Mouse (Mus musculus) cortical plate, adult 2 months (tissue): ENCODE data around the gene Dnase2b. TPM values are rescaled to one million over a fixed set of nuclear protein-coding genes. Genes with fewer than 3 reads are reported as not detected.

Experiments used
- H3K27ac ChIP-seq: fragments of 200-500 bp; 2 replicates; pipeline ENCODE4 v1.5.1; 2012; ENCODE audit warnings: low read length, control low read depth, inconsistent platforms; ENCODE audit not compliant: insufficient read depth
- H3K4me1 ChIP-seq: fragments of 200-500 bp; 2 replicates; pipeline ENCODE4 v1.6.1; 2011; ENCODE audit warnings: low read length; ENCODE audit not compliant: control insufficient read depth, insufficient read depth
- H3K4me3 ChIP-seq: fragments of 200-500 bp; 2 replicates; pipeline ENCODE4 v1.5.1; 2011; ENCODE audit warnings: mild to moderate bottlenecking, low read length, control low read depth; ENCODE audit not compliant: insufficient read depth
- CTCF ChIP-seq: fragments of 200-500 bp; IDR thresholded peaks from 2 replicates; pipeline ENCODE4 v1.5.1; 2011; ENCODE audit warnings: mild to moderate bottlenecking, control low read depth, low read length; ENCODE audit not compliant: insufficient read depth; ENCODE audit errors: extremely low read depth
- POLR2A ChIP-seq: fragments of 200-500 bp; IDR thresholded peaks from 2 replicates; pipeline ENCODE4 v1.6.1; 2011; ENCODE audit warnings: mild to moderate bottlenecking, low read length, control low read depth; ENCODE audit not compliant: insufficient read depth; ENCODE audit errors: extremely low read depth
- polyA plus RNA-seq: library from polyadenylated mRNA; depleted of rRNA; stranded (reverse); fragments of >200 nt; gene quantifications from 2 replicates; pipeline ENCODE4 v1.2.3, GENCODE M21; 2012

The Dnase2b gene
- polyA plus RNA-seq, 1 experiment: 0.04 TPM

- Histone ChIP-seq H3K4me1 (peaks cover 2% of the 10 kb centered on the region), H3K27ac (no peak overlapping the region), H3K4me3 (no peak overlapping the region)
- no peak for TF ChIP-seq CTCF
- no peak for TF ChIP-seq POLR2A
Observed at GRCm38 (mm10) chr3:146571341-146571740, 44.1 kb downstream of the Dnase2b start.

GRCm38 (mm10) chr3:146570939-146571338 lies 44.5 kb downstream of the Dnase2b start:
- no peak overlapping the region for H3K27ac ChIP-seq
- no peak overlapping the region for H3K4me3 ChIP-seq
- TF ChIP-seq CTCF: no peak
- no peak for TF ChIP-seq POLR2A
- H3K4me1 ChIP-seq: peaks cover 2% of the 10 kb centered on the region

- TF ChIP-seq POLR2A (no peak), CTCF (no peak)
- H3K27ac ChIP-seq: no peak within 1 kb of the TSS
- H3K4me3 ChIP-seq: no peak within 1 kb of the TSS
- peaks cover 2% of the 10 kb centered on the region for H3K4me1 ChIP-seq
Observed at GRCm38 (mm10) chr3:146570148-146570782, 45.1 kb downstream of the Dnase2b start, which contains the start of gene Uox. TSS of gene Uox (plus strand) at chr3:146570426.

GRCm38 (mm10) chr3:146569594-146569993 lies 45.8 kb downstream of the Dnase2b start:
- H3K4me1 ChIP-seq: peaks cover 2% of the 10 kb centered on the region
- TF ChIP-seq POLR2A (no peak), CTCF (no peak)
- H3K27ac ChIP-seq: no peak overlapping the region
- H3K4me3 ChIP-seq: no peak overlapping the region

- TF ChIP-seq CTCF: no peak
- TF ChIP-seq POLR2A: no peak
- Histone ChIP-seq H3K4me3 (no peak overlapping the region), H3K27ac (0 out of 2 replicates have a peak overlapping the region, but pooled peaks have one; percentile 13), H3K4me1 (peaks cover 2% of the 10 kb centered on the region)
Observed at GRCm38 (mm10) chr3:146567884-146568530, 47.4 kb downstream of the Dnase2b start.

GRCm38 (mm10) chr3:146567366-146567765 lies 48.0 kb downstream of the Dnase2b start:
- TF ChIP-seq CTCF (no peak), POLR2A (no peak)
- peaks cover 2% of the 10 kb centered on the region for H3K4me1 ChIP-seq
- no peak overlapping the region for H3K27ac ChIP-seq
- no peak overlapping the region for H3K4me3 ChIP-seq

GRCm38 (mm10) chr3:146565065-146565411 lies 50.4 kb downstream of the Dnase2b start:
- TF ChIP-seq CTCF (no peak), POLR2A (no peak)
- no peak overlapping the region for H3K27ac ChIP-seq
- no peak overlapping the region for H3K4me3 ChIP-seq
- H3K4me1 ChIP-seq: peaks cover 2% of the 10 kb centered on the region; the same call in 1 of the 2 replicates

- Histone ChIP-seq H3K27ac (no peak overlapping the region), H3K4me3 (no peak overlapping the region), H3K4me1 (peaks cover 2% of the 10 kb centered on the region; the same call in 1 of the 2 replicates)
- TF ChIP-seq CTCF (peak; percentile 66), POLR2A (no peak)
Observed at GRCm38 (mm10) chr3:146564268-146565064, 50.9 kb downstream of the Dnase2b start.

- H3K4me1 ChIP-seq: no peaks in the 10 kb centered on the region
- TF ChIP-seq POLR2A (no peak), CTCF (no peak)
- no peak overlapping the region for H3K4me3 ChIP-seq
- H3K27ac ChIP-seq: no peak overlapping the region
Observed at GRCm38 (mm10) chr3:146562936-146563335, 52.5 kb downstream of the Dnase2b start.

- Histone ChIP-seq H3K4me1 (no peaks in the 10 kb centered on the region), H3K4me3 (no peak overlapping the region), H3K27ac (no peak overlapping the region)
- no peak for TF ChIP-seq CTCF
- no peak for TF ChIP-seq POLR2A
Observed at GRCm38 (mm10) chr3:146557507-146557906, 57.9 kb downstream of the Dnase2b start.
